Mouse (Mus musculus) hindbrain, embryonic 13.5 days (tissue): ENCODE measurements around the gene Capn1. TPM values are rescaled to one million over a fixed set of nuclear protein-coding genes. Genes with fewer than 3 reads are reported as not detected.
A peak's percentile ranks its signal among the peaks of the same experiment; 100 is the strongest.

Source experiments
- ATAC-seq: fragments of 200-750 bp; cut with Nextera tagmentation; 2 replicates; pipeline ENCODE4 v1.8.0; 2017; ENCODE audit warnings: moderate TSS enrichment; ENCODE audit not compliant: low FRiP score
- H3K27ac ChIP-seq: fragments of 300-500 bp; sonication (generic); 2 replicates; pipeline ENCODE4 v1.5.1; 2015; ENCODE audit warnings: inconsistent platforms, mild to moderate bottlenecking, moderate library complexity
- H3K27me3 ChIP-seq: fragments of 300-500 bp; sonication (generic); 2 replicates; pipeline ENCODE4 v1.6.1; 2015; ENCODE audit warnings: mild to moderate bottlenecking, inconsistent platforms
- H3K36me3 ChIP-seq: fragments of 300-500 bp; sonication (generic); 2 replicates; pipeline ENCODE4 v1.6.1; 2015; ENCODE audit warnings: mild to moderate bottlenecking, inconsistent platforms
- H3K4me1 ChIP-seq: fragments of 300-500 bp; sonication (generic); replicated peaks from 2 replicates; pipeline ENCODE4 v1.6.1; 2015; ENCODE audit warnings: inconsistent platforms
- H3K4me2 ChIP-seq: fragments of 300-500 bp; sonication (generic); 2 replicates; pipeline ENCODE4 v1.6.1; 2015; ENCODE audit warnings: inconsistent platforms, mild to moderate bottlenecking, moderate library complexity
- H3K4me3 ChIP-seq: fragments of 300-500 bp; sonication (generic); 2 replicates; pipeline ENCODE4 v1.5.1; 2015; ENCODE audit warnings: mild to moderate bottlenecking, inconsistent platforms
- H3K9ac ChIP-seq: fragments of 300-500 bp; sonication (generic); 2 replicates; pipeline ENCODE4 v1.6.1; 2015; ENCODE audit warnings: mild to moderate bottlenecking, inconsistent platforms
- H3K9me3 ChIP-seq: fragments of 300-500 bp; sonication (generic); 2 replicates; pipeline ENCODE4 v1.6.1; 2016; ENCODE audit warnings: inconsistent platforms
- WGBS: fragments of 180-500 bp; shearing (Covaris S2); methylation state at CpG from one replicate; pipeline ENCODE4 v1.1.7; 2015; 5-methylcytosine and 5-hydroxymethylcytosine counted together
- polyA plus RNA-seq: library from polyadenylated mRNA; unstranded; fragments of >200 nt; fragmentation: Nextera tagmentation; extraction: Ambion mirVana; gene quantifications from 2 replicates; pipeline ENCODE4 v1.2.1, GENCODE M21; 2015

The Capn1 gene
- polyA plus RNA-seq, 1 experiment from 2014 or later: 3.3 TPM

GRCm38 (mm10) chr19:5980477-5980876 lies 35.2 kb downstream of the Capn1 start:
- Histone ChIP-seq H3K4me2 (no peak overlapping the region), H3K27ac (no peak overlapping the region), H3K4me1 (no peaks in the 10 kb centered on the region), H3K36me3 (no peaks in the 10 kb centered on the region), H3K4me3 (no peak overlapping the region), H3K9me3 (no peaks in the 10 kb centered on the region), H3K9ac (no peak overlapping the region), H3K27me3 (no peaks in the 10 kb centered on the region)
- 83% methylated on average over 9 of the region's 9 CpGs for WGBS
- no peak for ATAC-seq

- H3K4me1 ChIP-seq: no peaks in the 10 kb centered on the region
- 73% methylated on average over 3 of the region's 3 CpGs for WGBS
- no peak overlapping the region for H3K4me3 ChIP-seq
- H3K4me2 ChIP-seq: no peak overlapping the region
- no peaks in the 10 kb centered on the region for H3K9me3 ChIP-seq
- 0 out of 2 replicates have a peak, but pooled peaks cover 3% of the 10 kb centered on the region for H3K27me3 ChIP-seq
- no peak overlapping the region for H3K27ac ChIP-seq
- no peaks in the 10 kb centered on the region for H3K36me3 ChIP-seq
- H3K9ac ChIP-seq: no peak overlapping the region
- ATAC-seq: no peak
Observed at GRCm38 (mm10) chr19:5977717-5978116, 38.0 kb downstream of the Capn1 start.

GRCm38 (mm10) chr19:5975676-5976075 lies 40.0 kb downstream of the Capn1 start:
- no peak for ATAC-seq
- H3K36me3 ChIP-seq: no peaks in the 10 kb centered on the region
- no peak overlapping the region for H3K27ac ChIP-seq
- WGBS: 73% methylated on average over 4 of the region's 4 CpGs
- H3K4me3 ChIP-seq: no peak overlapping the region
- no peaks in the 10 kb centered on the region for H3K9me3 ChIP-seq
- H3K9ac ChIP-seq: no peak overlapping the region
- peaks cover 12% of the 10 kb centered on the region; the same call in 1 of the 2 replicates for H3K27me3 ChIP-seq
- no peaks in the 10 kb centered on the region for H3K4me1 ChIP-seq
- no peak overlapping the region for H3K4me2 ChIP-seq

- Histone ChIP-seq H3K4me1 (no peaks in the 10 kb centered on the region), H3K4me3 (no peak overlapping the region), H3K36me3 (no peaks in the 10 kb centered on the region), H3K9me3 (no peaks in the 10 kb centered on the region), H3K4me2 (no peak overlapping the region), H3K27me3 (peaks cover 12% of the 10 kb centered on the region; the same call in 1 of the 2 replicates), H3K27ac (no peak overlapping the region), H3K9ac (no peak overlapping the region)
- WGBS: 81% methylated on average over 4 of the region's 4 CpGs
- no peak for ATAC-seq
Observed at GRCm38 (mm10) chr19:5975112-5975511, 40.6 kb downstream of the Capn1 start.

- no peak for ATAC-seq
- Histone ChIP-seq H3K9me3 (no peaks in the 10 kb centered on the region), H3K4me1 (peaks cover 17% of the 10 kb centered on the region), H3K9ac (0 out of 2 replicates have a peak overlapping the region, but pooled peaks have one; percentile 19), H3K4me2 (no peak overlapping the region), H3K4me3 (no peak overlapping the region), H3K36me3 (no peaks in the 10 kb centered on the region), H3K27me3 (peaks cover 10% of the 10 kb centered on the region; the same call in 1 of the 2 replicates), H3K27ac (no peak overlapping the region)
- 94% methylated on average over 10 of the region's 10 CpGs for WGBS
Observed at GRCm38 (mm10) chr19:5967664-5968063, 48.0 kb downstream of the Capn1 start.

- Histone ChIP-seq H3K36me3 (no peaks in the 10 kb centered on the region), H3K4me2 (no peak overlapping the region), H3K4me1 (peaks cover 26% of the 10 kb centered on the region), H3K4me3 (no peak overlapping the region), H3K27ac (no peak overlapping the region), H3K9ac (peak overlapping the region; percentile 46), H3K27me3 (0 out of 2 replicates have a peak, but pooled peaks cover 5% of the 10 kb centered on the region), H3K9me3 (no peaks in the 10 kb centered on the region)
- ATAC-seq: no peak
- 69% methylated on average over 6 of the region's 6 CpGs for WGBS
Observed at GRCm38 (mm10) chr19:5966786-5967185, 48.9 kb downstream of the Capn1 start.

- no peak overlapping the region for H3K4me3 ChIP-seq
- no peak overlapping the region for H3K27ac ChIP-seq
- H3K9me3 ChIP-seq: no peaks in the 10 kb centered on the region
- peaks cover 27% of the 10 kb centered on the region for H3K4me1 ChIP-seq
- ATAC-seq: no peak
- H3K4me2 ChIP-seq: no peak overlapping the region
- no peaks in the 10 kb centered on the region for H3K36me3 ChIP-seq
- H3K9ac ChIP-seq: no peak overlapping the region
- no peaks in the 10 kb centered on the region for H3K27me3 ChIP-seq
- 97% methylated on average over 2 of the region's 2 CpGs for WGBS
Observed at GRCm38 (mm10) chr19:5965910-5966309, 49.8 kb downstream of the Capn1 start.

- H3K27ac ChIP-seq: no peak overlapping the region
- no peaks in the 10 kb centered on the region for H3K36me3 ChIP-seq
- no peaks in the 10 kb centered on the region for H3K27me3 ChIP-seq
- no peak overlapping the region for H3K4me3 ChIP-seq
- peaks cover 27% of the 10 kb centered on the region for H3K4me1 ChIP-seq
- no peak overlapping the region for H3K9ac ChIP-seq
- no peak for ATAC-seq
- no peak overlapping the region for H3K4me2 ChIP-seq
- no peaks in the 10 kb centered on the region for H3K9me3 ChIP-seq
- 8% methylated on average over 4 of the region's 4 CpGs for WGBS
Observed at GRCm38 (mm10) chr19:5965280-5965679, 50.4 kb downstream of the Capn1 start.

GRCm38 (mm10) chr19:5964804-5965203 lies 50.9 kb downstream of the Capn1 start:
- Histone ChIP-seq H3K27me3 (no peaks in the 10 kb centered on the region), H3K36me3 (no peaks in the 10 kb centered on the region), H3K4me2 (peak overlapping the region; percentile 96), H3K4me1 (peaks cover 27% of the 10 kb centered on the region), H3K4me3 (peak overlapping the region; percentile 52), H3K9ac (peak overlapping the region; percentile 72; the same call in 1 of the 2 replicates), H3K9me3 (no peaks in the 10 kb centered on the region), H3K27ac (no peak overlapping the region)
- WGBS: 88% methylated on average over 2 of the region's 2 CpGs
- ATAC-seq: no peak

- no peaks in the 10 kb centered on the region for H3K9me3 ChIP-seq
- peak within 1 kb of the TSS; percentile 72 for H3K9ac ChIP-seq
- H3K4me2 ChIP-seq: peak within 1 kb of the TSS; percentile 96
- peak within 1 kb of the TSS; percentile 52 for H3K4me3 ChIP-seq
- ATAC-seq: peak; percentile 89
- peaks cover 27% of the 10 kb centered on the region for H3K4me1 ChIP-seq
- H3K36me3 ChIP-seq: 0 out of 2 replicates have a peak, but pooled peaks cover 3% of the 10 kb centered on the region
- H3K27ac ChIP-seq: peak within 1 kb of the TSS; percentile 75
- H3K27me3 ChIP-seq: no peaks in the 10 kb centered on the region
- under 1% methylated on average over 50 of the region's 50 CpGs for WGBS
Observed at GRCm38 (mm10) chr19:5963883-5964562, 51.7 kb downstream of the Capn1 start, which contains the start of gene Pola2. Pola2 (minus strand) TSS chr19:5964202.

- H3K9me3 ChIP-seq: no peaks in the 10 kb centered on the region
- H3K4me2 ChIP-seq: peak overlapping the region; percentile 96; the same call in 1 of the 2 replicates
- 47% methylated on average over 1 of the region's 1 CpGs for WGBS
- peaks cover 27% of the 10 kb centered on the region for H3K4me1 ChIP-seq
- no peaks in the 10 kb centered on the region for H3K27me3 ChIP-seq
- H3K36me3 ChIP-seq: peaks cover 15% of the 10 kb centered on the region
- no peak for ATAC-seq
- no peak overlapping the region for H3K27ac ChIP-seq
- H3K4me3 ChIP-seq: peak overlapping the region; percentile 52; the same call in 1 of the 2 replicates
- H3K9ac ChIP-seq: 0 out of 2 replicates have a peak overlapping the region, but pooled peaks have one; percentile 72
Observed at GRCm38 (mm10) chr19:5962651-5963050, 53.0 kb downstream of the Capn1 start.

- no peak for ATAC-seq
- Histone ChIP-seq H3K27me3 (no peaks in the 10 kb centered on the region), H3K9ac (no peak overlapping the region), H3K36me3 (peaks cover 38% of the 10 kb centered on the region), H3K4me1 (peaks cover 7% of the 10 kb centered on the region; the same call in 1 of the 2 replicates), H3K27ac (no peak overlapping the region), H3K4me3 (no peak overlapping the region), H3K4me2 (no peak overlapping the region), H3K9me3 (no peaks in the 10 kb centered on the region)
- WGBS: 93% methylated on average over 5 of the region's 5 CpGs
Observed at GRCm38 (mm10) chr19:5957371-5957770, 58.3 kb downstream of the Capn1 start.

GRCm38 (mm10) chr19:5956685-5957084 lies 59.0 kb downstream of the Capn1 start:
- ATAC-seq: no peak; the same call in 1 of the 2 replicates
- Histone ChIP-seq H3K4me2 (no peak overlapping the region), H3K9ac (no peak overlapping the region), H3K9me3 (no peaks in the 10 kb centered on the region), H3K27ac (no peak overlapping the region), H3K36me3 (peaks cover 44% of the 10 kb centered on the region), H3K4me3 (no peak overlapping the region), H3K4me1 (0 out of 2 replicates have a peak, but pooled peaks cover under 1% of the 10 kb centered on the region), H3K27me3 (no peaks in the 10 kb centered on the region)
- WGBS: 34% methylated on average over 3 of the region's 3 CpGs
